Mouse (Mus musculus): ENCODE results near the gene AI481877. TPM values are rescaled to one million over a fixed set of nuclear protein-coding genes. Genes with fewer than 3 reads are reported as not detected.

Gene AI481877
- polyA plus RNA-seq, 1 experiment = not detected

DNA sequence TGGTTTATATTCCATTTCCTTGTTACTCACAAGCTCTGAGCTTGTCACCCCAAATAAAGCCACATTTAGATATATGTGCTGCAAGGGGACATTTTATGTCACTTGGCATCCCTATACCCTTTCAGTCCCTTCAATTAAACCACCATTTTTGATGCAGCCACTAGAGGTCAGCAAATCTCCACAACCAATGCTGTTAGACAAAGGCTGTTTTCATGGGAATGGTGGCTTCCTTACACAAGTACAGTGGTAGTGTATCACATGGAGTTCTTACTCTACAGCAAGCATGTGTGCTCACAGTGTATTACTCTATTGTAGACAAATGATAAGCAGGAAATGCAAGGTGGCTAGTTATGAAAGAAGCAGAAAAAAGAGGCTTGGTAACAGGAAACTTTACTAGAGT is 42.4 kb downstream of the AI481877 start:
- Histone ChIP-seq H3K36me3 (ENCODE audit: control insufficient read depth, insufficient read depth, low read length) (no peaks in the 10 kb centered on the region), H3K27me3 (replicated peaks; ENCODE audit: control insufficient read depth, insufficient read depth, low read length) (no peaks in the 10 kb centered on the region), H3K4me1 (ENCODE audit: control insufficient read depth, insufficient read depth, low read length) (no peaks in the 10 kb centered on the region), H3K27ac (ENCODE audit: insufficient read depth, low read depth, low read length) (no peak overlapping the region), H3K4me3 (ENCODE audit: insufficient read depth, low read depth, low read length) (no peak overlapping the region)
- peak; percentile 88 for DNase-seq
- TF ChIP-seq CTCF (conservative IDR thresholded peaks at IDR 0.05; ENCODE audit: insufficient read depth, insufficient read length, low read depth, low read length) (peak; percentile 46), POLR2A (IDR thresholded peaks at IDR 0.05; ENCODE audit: low read depth, low read length) (no peak)

DNA sequence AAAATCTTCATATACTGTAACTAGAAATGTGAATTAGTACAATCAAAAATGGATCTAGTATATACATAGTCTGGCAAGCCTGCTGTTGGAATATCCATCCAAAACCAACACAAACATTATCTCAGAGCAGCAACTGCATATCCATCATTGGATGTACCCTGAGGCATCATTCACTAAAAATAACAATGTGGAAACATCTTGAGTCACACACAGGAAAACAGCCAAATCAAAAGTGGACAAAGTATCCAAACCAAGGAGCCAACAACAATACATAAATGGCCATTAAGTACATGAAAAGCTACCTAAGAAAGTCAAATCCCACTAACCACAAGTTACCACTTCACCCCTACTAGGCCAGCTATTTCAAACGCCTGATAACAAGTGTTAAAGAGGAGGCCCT is 49.4 kb downstream of the AI481877 start:
- H3K27me3 ChIP-seq (replicated peaks; ENCODE audit: control insufficient read depth, insufficient read depth, low read length) = no peaks in the 10 kb centered on the region; the same call in 1 of the 2 replicates
- DNase-seq = no peak
- no peaks in the 10 kb centered on the region for H3K36me3 ChIP-seq (ENCODE audit: control insufficient read depth, insufficient read depth, low read length)
- no peaks in the 10 kb centered on the region for H3K4me1 ChIP-seq (ENCODE audit: control insufficient read depth, insufficient read depth, low read length)
- H3K27ac ChIP-seq (ENCODE audit: insufficient read depth, low read depth, low read length) = no peak overlapping the region
- H3K4me3 ChIP-seq (ENCODE audit: insufficient read depth, low read depth, low read length) = no peak overlapping the region
- no peak for TF ChIP-seq CTCF (conservative IDR thresholded peaks at IDR 0.05; ENCODE audit: insufficient read depth, insufficient read length, low read depth, low read length)
- TF ChIP-seq POLR2A (IDR thresholded peaks at IDR 0.05; ENCODE audit: low read depth, low read length) = no peak
- 64% methylated on average over 1 of the region's 1 CpGs for WGBS

DNA sequence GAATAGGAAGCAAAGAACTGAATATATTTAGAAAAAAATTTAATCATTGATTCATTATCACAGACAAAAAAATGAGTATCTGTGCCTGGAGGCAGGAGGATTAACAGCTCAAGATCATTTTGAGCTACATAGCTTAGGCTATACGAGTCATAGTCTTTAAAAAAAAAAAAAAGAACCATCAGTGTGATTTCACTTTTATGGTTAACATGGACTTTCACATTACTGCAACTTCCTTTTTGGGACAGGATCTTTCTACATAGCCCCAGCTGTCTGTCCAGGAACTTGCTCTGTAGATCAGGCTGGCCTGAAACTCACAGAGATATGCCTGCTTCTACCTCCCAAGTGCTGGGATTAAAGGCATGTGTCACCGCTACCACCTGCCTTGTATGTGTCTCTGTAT is 55.4 kb downstream of the AI481877 start:
- H3K36me3 ChIP-seq (ENCODE audit: control insufficient read depth, insufficient read depth, low read length) = no peaks in the 10 kb centered on the region
- no peaks in the 10 kb centered on the region for H3K27me3 ChIP-seq (replicated peaks; ENCODE audit: control insufficient read depth, insufficient read depth, low read length)
- H3K4me1 ChIP-seq (ENCODE audit: control insufficient read depth, insufficient read depth, low read length) = no peaks in the 10 kb centered on the region
- no peak for DNase-seq
- no peak overlapping the region for H3K4me3 ChIP-seq (ENCODE audit: insufficient read depth, low read depth, low read length)
- 78% methylated on average over 2 of the region's 2 CpGs for WGBS
- TF ChIP-seq CTCF (conservative IDR thresholded peaks at IDR 0.05; ENCODE audit: insufficient read depth, insufficient read length, low read depth, low read length) = no peak
- TF ChIP-seq POLR2A (IDR thresholded peaks at IDR 0.05; ENCODE audit: low read depth, low read length) = no peak
- H3K27ac ChIP-seq (ENCODE audit: insufficient read depth, low read depth, low read length) = no peak overlapping the region

DNA sequence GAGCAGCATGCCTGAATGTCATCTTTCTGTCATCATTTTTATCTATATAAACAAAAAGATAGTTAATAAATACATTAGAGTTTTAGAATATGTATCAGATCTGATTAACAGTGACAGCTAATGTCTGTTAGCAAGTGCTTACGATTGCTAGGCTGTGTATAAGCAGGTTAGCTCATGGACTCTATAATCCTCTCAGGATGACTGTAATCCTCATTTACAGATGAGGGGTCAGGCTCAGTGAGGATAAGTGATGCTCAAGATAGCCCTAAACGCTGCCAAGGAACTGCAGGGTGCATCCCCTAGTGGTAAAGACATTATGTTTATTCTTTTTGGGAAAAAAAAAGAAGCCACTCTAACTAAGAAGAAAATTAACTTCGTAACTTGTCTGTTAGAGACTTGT is 69.5 kb downstream of the AI481877 start:
- Histone ChIP-seq H3K36me3 (ENCODE audit: control insufficient read depth, insufficient read depth, low read length) (no peaks in the 10 kb centered on the region), H3K4me3 (ENCODE audit: insufficient read depth, low read depth, low read length) (no peak overlapping the region), H3K27me3 (replicated peaks; ENCODE audit: control insufficient read depth, insufficient read depth, low read length) (no peaks in the 10 kb centered on the region), H3K27ac (ENCODE audit: insufficient read depth, low read depth, low read length) (no peak overlapping the region), H3K4me1 (ENCODE audit: control insufficient read depth, insufficient read depth, low read length) (no peaks in the 10 kb centered on the region)
- no peak for TF ChIP-seq CTCF (conservative IDR thresholded peaks at IDR 0.05; ENCODE audit: insufficient read depth, insufficient read length, low read depth, low read length)
- no peak for TF ChIP-seq POLR2A (IDR thresholded peaks at IDR 0.05; ENCODE audit: low read depth, low read length)
- WGBS = 64% methylated on average over 3 of the region's 3 CpGs
- no peak for DNase-seq

DNA sequence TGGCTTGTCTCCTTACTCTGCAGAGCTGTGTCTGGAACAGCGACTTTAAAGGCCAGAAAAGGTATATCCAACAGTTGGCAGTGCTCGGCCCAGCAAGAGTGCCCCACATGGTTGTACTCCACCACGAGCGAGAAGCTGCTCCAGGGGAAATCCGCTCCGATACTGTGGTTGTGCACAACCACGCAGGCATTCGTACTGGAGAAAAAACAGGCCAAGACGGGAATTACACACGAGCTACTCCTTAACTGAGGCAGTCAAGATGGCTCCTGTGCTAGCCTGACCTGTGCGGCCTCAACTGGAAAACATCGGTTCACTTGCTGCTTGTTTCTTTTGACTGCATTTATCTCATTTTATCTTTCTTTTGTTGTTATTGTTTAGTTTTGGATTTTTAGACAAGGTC is 76.3 kb downstream of the AI481877 start:
- H3K4me1 ChIP-seq (ENCODE audit: control insufficient read depth, insufficient read depth, low read length) = no peaks in the 10 kb centered on the region
- no peak for TF ChIP-seq POLR2A (IDR thresholded peaks at IDR 0.05; ENCODE audit: low read depth, low read length)
- no peak for TF ChIP-seq CTCF (conservative IDR thresholded peaks at IDR 0.05; ENCODE audit: insufficient read depth, insufficient read length, low read depth, low read length)
- H3K36me3 ChIP-seq (ENCODE audit: control insufficient read depth, insufficient read depth, low read length) = no peaks in the 10 kb centered on the region
- no peaks in the 10 kb centered on the region for H3K27me3 ChIP-seq (replicated peaks; ENCODE audit: control insufficient read depth, insufficient read depth, low read length)
- no peak overlapping the region for H3K4me3 ChIP-seq (ENCODE audit: insufficient read depth, low read depth, low read length)
- 72% methylated on average over 12 of the region's 12 CpGs for WGBS
- no peak for DNase-seq
- H3K27ac ChIP-seq (ENCODE audit: insufficient read depth, low read depth, low read length) = no peak overlapping the region

DNA sequence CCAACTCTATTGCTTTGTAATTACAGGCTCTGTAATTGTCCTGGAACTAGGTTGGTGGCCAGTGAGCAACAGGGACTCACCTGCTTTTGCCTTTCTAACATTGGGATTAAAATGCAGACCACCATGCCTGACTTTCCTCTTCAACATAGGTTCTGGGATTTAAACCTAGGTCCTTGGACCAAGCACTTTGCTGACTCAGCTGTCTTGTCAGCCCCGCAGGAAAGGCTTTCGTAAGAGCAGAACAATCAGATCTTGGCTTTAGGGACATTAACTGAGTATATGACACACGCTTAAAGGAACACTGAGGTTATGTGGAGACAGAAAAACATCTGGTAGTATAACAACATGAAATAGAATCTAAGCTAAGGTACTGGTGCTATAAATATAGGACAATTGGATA is 80.9 kb downstream of the AI481877 start:
- Histone ChIP-seq H3K4me3 (ENCODE audit: insufficient read depth, low read depth, low read length) (no peak overlapping the region), H3K4me1 (ENCODE audit: control insufficient read depth, insufficient read depth, low read length) (no peaks in the 10 kb centered on the region), H3K27ac (ENCODE audit: insufficient read depth, low read depth, low read length) (no peak overlapping the region), H3K27me3 (replicated peaks; ENCODE audit: control insufficient read depth, insufficient read depth, low read length) (no peaks in the 10 kb centered on the region), H3K36me3 (ENCODE audit: control insufficient read depth, insufficient read depth, low read length) (no peaks in the 10 kb centered on the region)
- DNase-seq = no peak
- 77% methylated on average over 3 of the region's 3 CpGs for WGBS
- TF ChIP-seq POLR2A (IDR thresholded peaks at IDR 0.05; ENCODE audit: low read depth, low read length) = no peak

DNA sequence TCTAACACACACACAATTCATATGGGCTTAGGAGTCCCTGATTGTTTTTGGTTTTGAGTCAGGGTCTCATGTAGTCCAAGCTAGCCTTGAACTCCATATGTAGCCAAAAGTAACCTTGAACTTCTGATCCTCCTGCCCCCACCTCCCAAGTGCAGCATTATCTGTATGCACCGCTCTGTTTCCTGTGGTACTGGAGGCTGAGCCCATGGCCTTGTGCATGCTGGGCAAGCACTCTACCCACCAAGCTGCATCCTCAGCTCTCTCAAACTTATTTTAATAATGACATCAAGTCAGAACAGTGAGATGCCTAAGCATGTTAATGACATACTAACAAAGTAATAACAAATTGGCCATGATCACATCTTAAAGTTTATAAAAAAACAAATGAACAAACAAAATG is 87.7 kb downstream of the AI481877 start:
- no peak for DNase-seq
- no peaks in the 10 kb centered on the region for H3K36me3 ChIP-seq (ENCODE audit: control insufficient read depth, insufficient read depth, low read length)
- no peaks in the 10 kb centered on the region for H3K27me3 ChIP-seq (replicated peaks; ENCODE audit: control insufficient read depth, insufficient read depth, low read length)
- H3K4me1 ChIP-seq (ENCODE audit: control insufficient read depth, insufficient read depth, low read length) = no peaks in the 10 kb centered on the region
- 98% methylated on average over 1 of the region's 1 CpGs for WGBS
- TF ChIP-seq CTCF (conservative IDR thresholded peaks at IDR 0.05; ENCODE audit: insufficient read depth, insufficient read length, low read depth, low read length) = no peak
- TF ChIP-seq POLR2A (IDR thresholded peaks at IDR 0.05; ENCODE audit: low read depth, low read length) = no peak
- no peak overlapping the region for H3K4me3 ChIP-seq (ENCODE audit: insufficient read depth, low read depth, low read length)
- H3K27ac ChIP-seq (ENCODE audit: insufficient read depth, low read depth, low read length) = no peak overlapping the region

DNA sequence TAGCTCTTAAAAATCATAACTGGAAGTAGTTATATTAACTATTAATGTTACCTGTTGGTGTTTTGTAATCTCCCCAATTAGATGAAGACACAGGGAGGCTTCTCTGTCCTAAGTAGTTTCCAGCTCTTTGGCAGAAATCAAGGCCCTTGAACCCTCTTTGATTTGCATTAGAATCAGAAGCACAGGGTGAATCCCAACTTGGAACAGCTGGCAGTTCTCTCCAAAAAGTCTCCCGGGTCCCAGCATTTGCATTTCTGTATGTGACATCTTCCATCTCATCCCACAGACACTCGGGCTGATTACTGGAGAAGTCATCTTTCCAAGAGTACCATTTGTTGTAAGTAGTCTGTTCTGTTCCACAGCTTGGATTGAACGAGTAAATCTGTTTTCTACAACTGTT is 91.6 kb downstream of the AI481877 start:
- no peak overlapping the region for H3K27ac ChIP-seq (ENCODE audit: insufficient read depth, low read depth, low read length)
- H3K4me1 ChIP-seq (ENCODE audit: control insufficient read depth, insufficient read depth, low read length) = no peaks in the 10 kb centered on the region
- 42% methylated on average over 3 of the region's 3 CpGs for WGBS
- TF ChIP-seq CTCF (conservative IDR thresholded peaks at IDR 0.05; ENCODE audit: insufficient read depth, insufficient read length, low read depth, low read length) (no peak), POLR2A (IDR thresholded peaks at IDR 0.05; ENCODE audit: low read depth, low read length) (no peak)
- H3K36me3 ChIP-seq (ENCODE audit: control insufficient read depth, insufficient read depth, low read length) = no peaks in the 10 kb centered on the region
- H3K27me3 ChIP-seq (replicated peaks; ENCODE audit: control insufficient read depth, insufficient read depth, low read length) = no peaks in the 10 kb centered on the region
- DNase-seq = no peak
- no peak overlapping the region for H3K4me3 ChIP-seq (ENCODE audit: insufficient read depth, low read depth, low read length)
